Mouse (Mus musculus) midbrain, embryonic 11.5 days (tissue): ENCODE data around the gene Zfp612. TPM values are rescaled to one million over a fixed set of nuclear protein-coding genes. Genes with fewer than 3 reads are reported as not detected.

Experiments used
- ATAC-seq: fragments of 200-750 bp; cut with Nextera tagmentation; 2 replicates; pipeline ENCODE4 v1.8.0; 2017; ENCODE audit warnings: moderate TSS enrichment, moderate library complexity; ENCODE audit not compliant: low FRiP score
- DNase-seq: peaks from one replicate; pipeline ENCODE4 v3.0.0; 2015; ENCODE audit warnings: low spot score; ENCODE audit errors: missing footprints
- H3K27ac ChIP-seq: fragments of 300-500 bp; sonication (generic); 2 replicates; pipeline ENCODE4 v1.5.1; 2014; ENCODE audit warnings: low read depth, low read length
- H3K27me3 ChIP-seq: fragments of 300-500 bp; sonication (generic); 2 replicates; pipeline ENCODE4 v1.6.1; 2014; ENCODE audit warnings: mild to moderate bottlenecking, low read length, moderate library complexity, mixed read lengths; ENCODE audit not compliant: control insufficient read depth, insufficient read depth
- H3K36me3 ChIP-seq: fragments of 300-500 bp; sonication (generic); 2 replicates; pipeline ENCODE4 v1.6.1; 2014; ENCODE audit warnings: mild to moderate bottlenecking, low read length, moderate library complexity, mixed read lengths; ENCODE audit not compliant: control insufficient read depth, insufficient read depth
- H3K4me1 ChIP-seq: fragments of 300-500 bp; sonication (generic); 2 replicates; pipeline ENCODE4 v1.6.1; 2014; ENCODE audit warnings: low read length; ENCODE audit not compliant: control insufficient read depth, insufficient read depth
- H3K4me2 ChIP-seq: fragments of 300-500 bp; sonication (generic); 2 replicates; pipeline ENCODE4 v1.6.1; 2014; ENCODE audit warnings: mild to moderate bottlenecking, moderate library complexity
- H3K4me3 ChIP-seq: fragments of 300-500 bp; sonication (generic); 2 replicates; pipeline ENCODE4 v1.5.1; 2014; ENCODE audit warnings: low read depth, low read length
- H3K9ac ChIP-seq: fragments of 300-500 bp; sonication (generic); 2 replicates; pipeline ENCODE4 v1.6.1; 2014; ENCODE audit warnings: low read length
- H3K9me3 ChIP-seq: fragments of 300-500 bp; sonication (generic); 2 replicates; pipeline ENCODE4 v1.6.1; 2016; ENCODE audit warnings: low read length; ENCODE audit not compliant: control insufficient read depth
- WGBS: fragments of 180-500 bp; shearing (Covaris S2); extraction: QIAGEN DNeasy Blood & Tissue Kit; methylation state at CpG from one replicate; pipeline ENCODE4 v1.1.7; 2014; 5-methylcytosine and 5-hydroxymethylcytosine counted together
- polyA plus RNA-seq: library from polyadenylated mRNA; unstranded; fragments of >200 nt; fragmentation: Nextera tagmentation; extraction: Ambion mirVana; gene quantifications from 2 replicates; pipeline ENCODE4 v1.2.1, GENCODE M21; 2014

Gene Zfp612
- polyA plus RNA-seq, 1 experiment from 2014 or later: 10.5 TPM

GRCm38 (mm10) chr8:110101676-110102075 is 22.1 kb downstream of the Zfp612 start:
- DNase-seq: no peak
- Histone ChIP-seq H3K9me3 (no peaks in the 10 kb centered on the region), H3K27ac (no peak overlapping the region), H3K4me3 (no peak overlapping the region), H3K4me2 (no peak overlapping the region), H3K4me1 (no peaks in the 10 kb centered on the region), H3K36me3 (no peaks in the 10 kb centered on the region), H3K27me3 (no peaks in the 10 kb centered on the region), H3K9ac (no peak overlapping the region)
- no peak for ATAC-seq
- WGBS: 88% methylated on average over 15 of the region's 15 CpGs

GRCm38 (mm10) chr8:110102653-110103052 is 23.1 kb downstream of the Zfp612 start, which contains the start of gene Gm17720:
TSS of gene Gm17720 (minus strand) at chr8:110102753.
- 94% methylated on average over 3 of the region's 3 CpGs for WGBS
- H3K4me2 ChIP-seq: no peak within 1 kb of the TSS
- no peak for ATAC-seq
- no peaks in the 10 kb centered on the region for H3K4me1 ChIP-seq
- no peak within 1 kb of the TSS for H3K27ac ChIP-seq
- no peaks in the 10 kb centered on the region for H3K27me3 ChIP-seq
- no peaks in the 10 kb centered on the region for H3K9me3 ChIP-seq
- DNase-seq: no peak
- H3K4me3 ChIP-seq: no peak within 1 kb of the TSS
- H3K9ac ChIP-seq: no peak within 1 kb of the TSS
- H3K36me3 ChIP-seq: no peaks in the 10 kb centered on the region

GRCm38 (mm10) chr8:110119715-110120114 is 40.2 kb downstream of the Zfp612 start:
- WGBS: 39% methylated on average over 6 of the region's 6 CpGs

GRCm38 (mm10) chr8:110130537-110130936 is 51.0 kb downstream of the Zfp612 start:
- no peak overlapping the region for H3K4me2 ChIP-seq
- peak; percentile 48 for ATAC-seq
- 24% methylated on average over 13 of the region's 13 CpGs for WGBS

More at GRCm38 (mm10) chr8:110119715-110120114, 40.2 kb downstream of the Zfp612 start:
- ATAC-seq (no peak), DNase-seq (no peak)
- Histone ChIP-seq H3K4me2 (no peak overlapping the region), H3K27me3 (no peaks in the 10 kb centered on the region), H3K9ac (no peak overlapping the region), H3K9me3 (no peaks in the 10 kb centered on the region), H3K36me3 (no peaks in the 10 kb centered on the region), H3K27ac (no peak overlapping the region), H3K4me1 (no peaks in the 10 kb centered on the region), H3K4me3 (no peak overlapping the region)

GRCm38 (mm10) chr8:110134236-110134635 is 54.7 kb downstream of the Zfp612 start:
- no peaks in the 10 kb centered on the region for H3K4me1 ChIP-seq
- H3K4me3 ChIP-seq: no peak overlapping the region
- H3K27me3 ChIP-seq: no peaks in the 10 kb centered on the region
- no peak for DNase-seq
- H3K27ac ChIP-seq: no peak overlapping the region
- no peak overlapping the region for H3K9ac ChIP-seq
- no peaks in the 10 kb centered on the region for H3K9me3 ChIP-seq
- WGBS: 91% methylated on average over 8 of the region's 8 CpGs
- H3K4me2 ChIP-seq: no peak overlapping the region
- ATAC-seq: no peak
- H3K36me3 ChIP-seq: no peaks in the 10 kb centered on the region

More at GRCm38 (mm10) chr8:110130537-110130936, 51.0 kb downstream of the Zfp612 start:
- H3K9ac ChIP-seq: no peak overlapping the region
- H3K4me3 ChIP-seq: no peak overlapping the region
- no peaks in the 10 kb centered on the region for H3K27me3 ChIP-seq
- no peaks in the 10 kb centered on the region for H3K36me3 ChIP-seq
- H3K9me3 ChIP-seq: no peaks in the 10 kb centered on the region
- peak; percentile 98 for DNase-seq
- H3K4me1 ChIP-seq: no peaks in the 10 kb centered on the region
- no peak overlapping the region for H3K27ac ChIP-seq

GRCm38 (mm10) chr8:110135515-110135914 is 56.0 kb downstream of the Zfp612 start:
- H3K4me3 ChIP-seq: no peak overlapping the region
- ATAC-seq: no peak

GRCm38 (mm10) chr8:110140156-110140555 is 60.6 kb downstream of the Zfp612 start:
- ATAC-seq: no peak
- no peak overlapping the region for H3K4me2 ChIP-seq
- no peaks in the 10 kb centered on the region for H3K4me1 ChIP-seq
- WGBS: 75% methylated on average over 3 of the region's 3 CpGs
- no peak overlapping the region for H3K27ac ChIP-seq
- no peak overlapping the region for H3K4me3 ChIP-seq
- no peak for DNase-seq
- H3K27me3 ChIP-seq: no peaks in the 10 kb centered on the region
- no peak overlapping the region for H3K9ac ChIP-seq
- no peaks in the 10 kb centered on the region for H3K36me3 ChIP-seq
- H3K9me3 ChIP-seq: no peaks in the 10 kb centered on the region

More at GRCm38 (mm10) chr8:110135515-110135914, 56.0 kb downstream of the Zfp612 start:
- H3K4me1 ChIP-seq: no peaks in the 10 kb centered on the region
- no peaks in the 10 kb centered on the region for H3K36me3 ChIP-seq
- DNase-seq: no peak
- no peak overlapping the region for H3K9ac ChIP-seq
- H3K27ac ChIP-seq: no peak overlapping the region
- WGBS: 76% methylated on average over 7 of the region's 7 CpGs
- H3K9me3 ChIP-seq: no peaks in the 10 kb centered on the region
- no peak overlapping the region for H3K4me2 ChIP-seq
- H3K27me3 ChIP-seq: no peaks in the 10 kb centered on the region

- no peaks in the 10 kb centered on the region for H3K36me3 ChIP-seq
- DNase-seq (no peak), ATAC-seq (no peak)
- no peaks in the 10 kb centered on the region for H3K27me3 ChIP-seq
- 78% methylated on average over 4 of the region's 4 CpGs for WGBS
- H3K4me2 ChIP-seq: no peak overlapping the region
- no peak overlapping the region for H3K4me3 ChIP-seq
- H3K27ac ChIP-seq: no peak overlapping the region
- no peaks in the 10 kb centered on the region for H3K9me3 ChIP-seq
- no peak overlapping the region for H3K9ac ChIP-seq
- no peaks in the 10 kb centered on the region for H3K4me1 ChIP-seq
These were observed 61.2 kb downstream of the Zfp612 start for GRCm38 (mm10) chr8:110140770-110141169.
